Mouse (Mus musculus): ENCODE measurements around the gene E030018B13Rik. TPM values are rescaled to one million over a fixed set of nuclear protein-coding genes. Genes with fewer than 3 reads are reported as not detected.

The E030018B13Rik gene
- polyA plus RNA-seq, 1 experiment from 2014 or later: not detected

- DNase-seq (ENCODE audit: low spot score) (no peak), ATAC-seq (no peak)
- Histone ChIP-seq H3K4me3 (ENCODE audit: low read depth, low read length) (no peak overlapping the region), H3K9me3 (replicated peaks; ENCODE audit: control insufficient read depth, low read length) (no peaks in the 10 kb centered on the region), H3K27me3 (replicated peaks; ENCODE audit: control insufficient read depth, insufficient read depth, low read length) (no peaks in the 10 kb centered on the region), H3K9ac (ENCODE audit: low read length) (no peak overlapping the region), H3K36me3 (ENCODE audit: control insufficient read depth, insufficient read depth, low read length) (no peaks in the 10 kb centered on the region), H3K4me1 (ENCODE audit: control insufficient read depth, insufficient read depth, low read length) (peaks cover 22% of the 10 kb centered on the region), H3K4me2 (ENCODE audit: low read length) (no peak overlapping the region), H3K27ac (ENCODE audit: low read depth, low read length) (no peak overlapping the region)
- WGBS: 63% methylated on average over 3 of the region's 3 CpGs
These were observed 14.7 kb upstream of the E030018B13Rik start for GRCm38 (mm10) chr7:63901942-63902341.

- 64% methylated on average over 3 of the region's 3 CpGs for WGBS
- H3K9ac ChIP-seq (ENCODE audit: low read length): no peak overlapping the region
- H3K27ac ChIP-seq (ENCODE audit: low read depth, low read length): peak overlapping the region; percentile 44; the same call in 1 of the 2 replicates
- no peak overlapping the region for H3K4me2 ChIP-seq (ENCODE audit: low read length)
- DNase-seq (ENCODE audit: low spot score): no peak
- ATAC-seq: no peak
- H3K27me3 ChIP-seq (replicated peaks; ENCODE audit: control insufficient read depth, insufficient read depth, low read length): no peaks in the 10 kb centered on the region
- H3K4me3 ChIP-seq (ENCODE audit: low read depth, low read length): no peak overlapping the region
- H3K4me1 ChIP-seq (ENCODE audit: control insufficient read depth, insufficient read depth, low read length): peaks cover 14% of the 10 kb centered on the region; the same call in 1 of the 2 replicates
- H3K36me3 ChIP-seq (ENCODE audit: control insufficient read depth, insufficient read depth, low read length): no peaks in the 10 kb centered on the region
- H3K9me3 ChIP-seq (replicated peaks; ENCODE audit: control insufficient read depth, low read length): no peaks in the 10 kb centered on the region
These were observed 13.9 kb upstream of the E030018B13Rik start for GRCm38 (mm10) chr7:63902604-63903210.

- no peak overlapping the region for H3K4me3 ChIP-seq (ENCODE audit: low read depth, low read length)
- H3K9ac ChIP-seq (ENCODE audit: low read length): no peak overlapping the region
- H3K36me3 ChIP-seq (ENCODE audit: control insufficient read depth, insufficient read depth, low read length): no peaks in the 10 kb centered on the region
- no peaks in the 10 kb centered on the region for H3K27me3 ChIP-seq (replicated peaks; ENCODE audit: control insufficient read depth, insufficient read depth, low read length)
- 68% methylated on average over 9 of the region's 9 CpGs for WGBS
- H3K27ac ChIP-seq (ENCODE audit: low read depth, low read length): no peak overlapping the region
- H3K4me2 ChIP-seq (ENCODE audit: low read length): no peak overlapping the region
- peaks cover 17% of the 10 kb centered on the region; the same call in 1 of the 2 replicates for H3K4me1 ChIP-seq (ENCODE audit: control insufficient read depth, insufficient read depth, low read length)
- ATAC-seq: no peak
- no peaks in the 10 kb centered on the region for H3K9me3 ChIP-seq (replicated peaks; ENCODE audit: control insufficient read depth, low read length)
- DNase-seq (ENCODE audit: low spot score): no peak
These were observed 12.8 kb upstream of the E030018B13Rik start for GRCm38 (mm10) chr7:63903635-63904380.

- Histone ChIP-seq H3K9ac (ENCODE audit: low read length) (no peak overlapping the region), H3K27me3 (replicated peaks; ENCODE audit: control insufficient read depth, insufficient read depth, low read length) (no peaks in the 10 kb centered on the region), H3K27ac (ENCODE audit: low read depth, low read length) (no peak overlapping the region), H3K4me2 (ENCODE audit: low read length) (no peak overlapping the region), H3K4me3 (ENCODE audit: low read depth, low read length) (no peak overlapping the region), H3K36me3 (ENCODE audit: control insufficient read depth, insufficient read depth, low read length) (no peaks in the 10 kb centered on the region), H3K4me1 (ENCODE audit: control insufficient read depth, insufficient read depth, low read length) (peaks cover 17% of the 10 kb centered on the region; the same call in 1 of the 2 replicates), H3K9me3 (replicated peaks; ENCODE audit: control insufficient read depth, low read length) (no peaks in the 10 kb centered on the region)
- DNase-seq (ENCODE audit: low spot score) (no peak), ATAC-seq (no peak)
- WGBS: 93% methylated on average over 2 of the region's 2 CpGs
These were observed 11.5 kb upstream of the E030018B13Rik start for GRCm38 (mm10) chr7:63905190-63905589.

GRCm38 (mm10) chr7:63905642-63906041, 11.0 kb upstream of the E030018B13Rik start:
- Histone ChIP-seq H3K27ac (ENCODE audit: low read depth, low read length) (no peak overlapping the region), H3K4me2 (ENCODE audit: low read length) (no peak overlapping the region), H3K4me3 (ENCODE audit: low read depth, low read length) (no peak overlapping the region), H3K9ac (ENCODE audit: low read length) (no peak overlapping the region), H3K4me1 (ENCODE audit: control insufficient read depth, insufficient read depth, low read length) (peaks cover 17% of the 10 kb centered on the region; the same call in 1 of the 2 replicates), H3K27me3 (replicated peaks; ENCODE audit: control insufficient read depth, insufficient read depth, low read length) (no peaks in the 10 kb centered on the region), H3K9me3 (replicated peaks; ENCODE audit: control insufficient read depth, low read length) (no peaks in the 10 kb centered on the region), H3K36me3 (ENCODE audit: control insufficient read depth, insufficient read depth, low read length) (no peaks in the 10 kb centered on the region)
- DNase-seq (ENCODE audit: low spot score) (no peak), ATAC-seq (no peak)
- WGBS: 88% methylated on average over 5 of the region's 5 CpGs

GRCm38 (mm10) chr7:63907778-63908495, 8.7 kb upstream of the E030018B13Rik start:
- H3K27me3 ChIP-seq (replicated peaks; ENCODE audit: control insufficient read depth, insufficient read depth, low read length): no peaks in the 10 kb centered on the region
- no peak overlapping the region for H3K4me2 ChIP-seq (ENCODE audit: low read length)
- peaks cover 21% of the 10 kb centered on the region for H3K4me1 ChIP-seq (ENCODE audit: control insufficient read depth, insufficient read depth, low read length)
- H3K9me3 ChIP-seq (replicated peaks; ENCODE audit: control insufficient read depth, low read length): no peaks in the 10 kb centered on the region
- no peak overlapping the region for H3K4me3 ChIP-seq (ENCODE audit: low read depth, low read length)
- ATAC-seq (no peak), DNase-seq (ENCODE audit: low spot score) (no peak)
- peak overlapping the region; percentile 23; the same call in 1 of the 2 replicates for H3K27ac ChIP-seq (ENCODE audit: low read depth, low read length)
- H3K36me3 ChIP-seq (ENCODE audit: control insufficient read depth, insufficient read depth, low read length): no peaks in the 10 kb centered on the region
- 78% methylated on average over 5 of the region's 5 CpGs for WGBS
- no peak overlapping the region for H3K9ac ChIP-seq (ENCODE audit: low read length)

GRCm38 (mm10) chr7:63908496-63909285, 8.0 kb upstream of the E030018B13Rik start:
- ATAC-seq (no peak), DNase-seq (ENCODE audit: low spot score) (no peak)
- Histone ChIP-seq H3K36me3 (ENCODE audit: control insufficient read depth, insufficient read depth, low read length) (no peaks in the 10 kb centered on the region), H3K4me1 (ENCODE audit: control insufficient read depth, insufficient read depth, low read length) (peaks cover 26% of the 10 kb centered on the region), H3K27me3 (replicated peaks; ENCODE audit: control insufficient read depth, insufficient read depth, low read length) (no peaks in the 10 kb centered on the region), H3K9me3 (replicated peaks; ENCODE audit: control insufficient read depth, low read length) (no peaks in the 10 kb centered on the region), H3K4me2 (ENCODE audit: low read length) (no peak overlapping the region), H3K27ac (ENCODE audit: low read depth, low read length) (peak overlapping the region; percentile 23; the same call in 1 of the 2 replicates), H3K4me3 (ENCODE audit: low read depth, low read length) (no peak overlapping the region), H3K9ac (ENCODE audit: low read length) (no peak overlapping the region)
- 44% methylated on average over 8 of the region's 11 CpGs for WGBS

- H3K27me3 ChIP-seq (replicated peaks; ENCODE audit: control insufficient read depth, insufficient read depth, low read length): no peaks in the 10 kb centered on the region
- H3K36me3 ChIP-seq (ENCODE audit: control insufficient read depth, insufficient read depth, low read length): no peaks in the 10 kb centered on the region
- no peak overlapping the region for H3K4me3 ChIP-seq (ENCODE audit: low read depth, low read length)
- H3K9me3 ChIP-seq (replicated peaks; ENCODE audit: control insufficient read depth, low read length): no peaks in the 10 kb centered on the region
- peaks cover 28% of the 10 kb centered on the region for H3K4me1 ChIP-seq (ENCODE audit: control insufficient read depth, insufficient read depth, low read length)
- H3K27ac ChIP-seq (ENCODE audit: low read depth, low read length): no peak overlapping the region
- ATAC-seq (no peak), DNase-seq (ENCODE audit: low spot score) (no peak)
- 72% methylated on average over 5 of the region's 5 CpGs for WGBS
- no peak overlapping the region for H3K9ac ChIP-seq (ENCODE audit: low read length)
- no peak overlapping the region for H3K4me2 ChIP-seq (ENCODE audit: low read length)
These were observed 6.4 kb upstream of the E030018B13Rik start for GRCm38 (mm10) chr7:63910225-63910624.
